Mouse (Mus musculus) spleen, postnatal 14 days (tissue): ENCODE measurements around the gene Tmem262.
"Not testable (repeated sequence)": the region's sequence is repeated elsewhere in the genome, so short reads cannot be mapped to it uniquely, and the experiment has no call there.

Experiments used
- DNase-seq, 2 experiments: peaks; one replicate each; pipeline ENCODE4 v3.0.0; 2021 to 2022; ENCODE audit warnings: low spot score in 2 of 2

Gene Tmem262

GRCm38 (mm10) chr19:6079983-6080480 is at the start of gene Tmem262:
TSS of gene Tmem262 (plus strand) at chr19:6080033.
- DNase-seq, result no peak

- DNase-seq, result no peak
These were observed 49.1 kb upstream of the Tmem262 start for GRCm38 (mm10) chr19:6030520-6031280.

DNA sequence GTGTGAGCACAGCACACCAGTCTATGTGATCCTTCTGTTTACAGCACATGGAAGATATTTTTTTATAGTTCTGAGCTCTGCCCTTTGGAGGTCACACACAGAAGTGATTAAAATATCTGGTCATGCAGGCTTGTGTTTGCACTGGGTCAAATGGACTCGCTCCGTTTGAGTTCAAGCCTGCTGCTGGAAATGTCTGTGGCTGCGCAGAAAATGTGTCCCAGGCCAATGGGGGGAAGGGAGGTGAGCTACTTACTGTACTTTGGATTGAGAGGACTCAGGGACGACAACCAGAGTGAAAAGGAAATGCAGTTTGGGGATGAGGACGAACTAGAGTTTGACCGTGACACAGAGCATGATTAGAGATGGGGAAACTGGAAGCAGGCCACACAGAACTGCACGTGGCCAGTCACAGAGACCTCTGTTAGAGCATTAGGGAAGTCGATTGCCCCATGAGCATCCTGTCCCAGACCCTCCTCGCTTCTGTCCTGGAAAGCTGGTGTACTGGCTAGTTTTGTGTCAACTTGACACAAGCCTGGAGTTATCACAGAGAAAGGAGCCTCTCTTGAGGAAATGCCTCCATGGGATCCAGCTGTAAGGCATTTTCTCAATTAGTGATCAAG is 43.8 kb upstream of the Tmem262 start:
- no peak for DNase-seq

GRCm38 (mm10) chr19:6037695-6038094 is 42.1 kb upstream of the Tmem262 start:
- DNase-seq, result no peak

DNA sequence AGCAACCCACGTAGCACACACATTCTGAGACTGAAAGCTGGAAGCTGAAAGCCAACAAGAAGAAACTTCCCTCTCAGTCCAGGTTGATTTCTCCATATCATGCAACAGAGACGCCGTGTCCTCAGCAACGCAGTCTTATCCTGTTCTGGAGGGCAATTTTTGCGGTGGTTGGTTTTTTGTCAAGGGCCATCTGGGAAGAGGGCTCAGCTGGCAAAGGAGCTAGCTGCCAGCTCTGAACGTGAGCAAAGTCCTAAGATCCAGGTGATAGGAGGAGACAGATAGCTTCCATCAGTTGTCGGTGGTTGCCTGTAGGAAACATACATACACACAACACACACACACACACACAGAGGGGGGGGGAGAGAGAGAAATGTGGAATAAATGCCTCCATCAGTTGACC is 41.5 kb upstream of the Tmem262 start:
- no peak for DNase-seq

GRCm38 (mm10) chr19:6040002-6040401 is 39.8 kb upstream of the Tmem262 start:
- no peak for DNase-seq

DNA sequence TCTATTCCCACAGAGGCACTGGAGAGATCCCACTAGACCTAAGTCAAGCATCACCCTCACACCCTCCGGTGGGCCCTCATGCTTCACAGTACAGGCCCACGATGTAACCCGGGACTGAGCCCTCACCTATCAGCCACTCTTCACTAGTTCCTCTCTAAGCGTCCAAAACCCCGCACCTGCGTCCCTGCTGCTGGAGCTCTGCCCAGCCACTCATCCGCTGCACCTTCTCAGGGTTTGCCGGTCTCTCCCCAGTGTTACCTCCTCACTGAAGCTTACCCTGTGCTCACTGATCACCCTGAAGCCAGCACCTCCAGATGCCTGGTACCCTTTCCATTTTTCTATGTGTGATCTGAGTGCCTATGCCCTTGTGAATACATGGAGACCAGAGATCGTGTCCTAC is 37.5 kb upstream of the Tmem262 start:
- DNase-seq, result no peak

DNA sequence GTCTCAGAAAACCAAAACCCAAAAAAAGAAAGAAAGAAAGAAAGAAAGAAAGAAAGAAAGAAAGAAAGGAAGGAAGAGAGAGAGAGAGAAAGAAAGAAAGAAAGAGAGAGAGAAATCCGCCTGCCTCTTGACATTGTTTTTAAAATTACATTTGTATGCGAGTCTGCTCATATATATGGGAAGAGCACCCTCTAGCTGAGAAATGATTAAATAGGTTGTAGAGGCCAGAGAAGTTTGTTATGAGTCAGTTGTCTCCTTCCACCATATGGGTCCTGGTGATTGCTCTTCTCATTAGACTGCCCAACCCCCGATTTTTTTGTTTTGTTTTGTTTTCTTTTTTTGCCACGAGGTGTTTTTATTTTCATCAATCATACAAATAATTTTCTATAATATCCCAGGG is 35.7 kb upstream of the Tmem262 start:
- not testable (repeated sequence) for DNase-seq

GRCm38 (mm10) chr19:6045366-6046293 is 34.2 kb upstream of the Tmem262 start:
- DNase-seq, result no peak

GRCm38 (mm10) chr19:6046294-6047153 is 33.3 kb upstream of the Tmem262 start, which contains the start of gene Syvn1:
TSS of gene Syvn1 (plus strand) at chr19:6046576.
- peak; percentile 83 to 86 for DNase-seq

- DNase-seq, result no peak
These were observed 32.5 kb upstream of the Tmem262 start for GRCm38 (mm10) chr19:6047154-6047898.

DNA sequence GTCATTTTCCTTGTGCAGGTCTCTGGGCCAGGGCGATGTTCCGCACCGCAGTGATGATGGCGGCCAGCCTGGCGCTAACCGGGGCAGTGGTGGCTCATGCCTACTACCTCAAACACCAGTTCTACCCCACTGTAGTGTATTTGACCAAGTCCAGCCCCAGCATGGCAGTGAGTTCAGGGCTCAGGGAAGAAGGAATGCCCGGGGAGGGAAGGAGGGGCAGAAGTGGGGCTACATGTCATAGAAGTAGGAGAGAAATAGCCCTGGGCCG is 32.0 kb upstream of the Tmem262 start:
- DNase-seq, result no peak

DNA sequence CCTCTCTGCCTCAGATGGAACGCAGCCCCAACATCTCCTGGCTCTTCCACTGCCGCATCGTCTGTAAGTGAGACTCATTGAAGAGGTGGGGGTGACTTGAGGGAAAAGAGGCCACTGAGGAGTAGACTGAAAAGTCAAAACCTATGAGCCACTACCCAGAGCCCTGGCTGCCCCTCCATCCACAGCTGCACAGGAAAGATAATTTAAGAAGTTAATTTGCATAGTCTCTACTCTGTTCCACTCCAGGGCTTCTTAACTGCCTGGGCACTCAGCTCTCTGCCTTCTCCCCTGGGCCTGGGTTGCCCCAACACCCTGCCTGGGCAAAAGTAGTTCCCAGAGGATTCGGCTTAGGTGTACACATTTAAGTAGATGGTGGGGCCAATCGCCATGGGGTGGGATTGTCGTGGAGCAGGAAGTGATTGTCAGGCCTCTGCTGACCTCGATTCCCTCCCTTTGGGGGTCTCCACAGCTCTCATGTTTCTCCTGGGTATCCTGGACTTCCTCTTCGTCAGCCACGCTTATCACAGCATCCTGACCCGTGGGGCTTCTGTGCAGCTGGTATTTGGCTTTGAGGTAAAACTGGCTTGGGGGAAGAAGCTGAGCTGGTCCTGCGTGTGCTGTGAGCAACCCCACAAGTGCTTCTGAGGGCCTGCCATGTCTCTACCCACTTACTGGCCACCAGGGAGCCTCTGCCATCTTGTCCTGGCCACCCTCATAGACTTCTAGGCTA is 31.0 kb upstream of the Tmem262 start:
- peak in 1 of 2 experiments; percentile 43 for DNase-seq

- DNase-seq, result no peak
These were observed 27.3 kb upstream of the Tmem262 start for GRCm38 (mm10) chr19:6052516-6052915.

DNA sequence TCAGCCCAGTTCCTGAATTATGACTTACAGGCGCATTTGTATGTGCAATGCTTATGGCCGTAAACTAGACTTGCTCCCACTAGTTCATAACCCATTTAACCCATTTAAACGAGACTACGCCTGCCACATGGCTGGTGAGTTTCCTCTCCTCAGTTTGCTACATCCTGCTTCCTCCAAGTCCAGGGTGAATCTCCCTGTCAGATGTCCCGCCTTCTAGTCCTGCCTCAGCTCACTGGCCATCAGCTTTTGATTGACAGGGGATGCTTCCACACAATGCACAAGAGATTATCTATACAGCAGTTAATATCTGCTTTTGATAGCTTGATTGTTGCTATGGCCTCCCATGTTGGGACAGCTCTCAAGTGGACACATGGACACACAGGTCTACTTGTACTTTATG is 25.5 kb upstream of the Tmem262 start:
- no peak for DNase-seq

DNA sequence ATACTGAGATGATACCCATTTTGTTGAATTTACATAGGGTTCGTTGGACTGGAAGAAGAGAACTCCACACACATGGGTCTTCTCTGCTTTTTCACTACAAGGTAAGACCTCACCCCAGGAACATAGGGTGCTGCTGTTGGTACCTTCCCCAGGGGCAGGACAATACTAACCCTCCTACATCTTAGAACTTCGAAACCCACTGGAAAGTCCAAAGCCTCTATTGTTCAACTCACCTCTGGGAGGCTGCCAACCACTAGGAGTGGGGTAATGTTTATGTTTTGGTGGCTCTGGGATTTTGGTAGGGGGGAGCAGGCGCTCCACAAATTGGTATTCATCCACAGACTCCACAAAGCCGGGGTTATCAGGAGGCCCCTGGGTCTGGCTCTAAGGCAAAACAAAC is 23.1 kb upstream of the Tmem262 start:
- no peak for DNase-seq

DNA sequence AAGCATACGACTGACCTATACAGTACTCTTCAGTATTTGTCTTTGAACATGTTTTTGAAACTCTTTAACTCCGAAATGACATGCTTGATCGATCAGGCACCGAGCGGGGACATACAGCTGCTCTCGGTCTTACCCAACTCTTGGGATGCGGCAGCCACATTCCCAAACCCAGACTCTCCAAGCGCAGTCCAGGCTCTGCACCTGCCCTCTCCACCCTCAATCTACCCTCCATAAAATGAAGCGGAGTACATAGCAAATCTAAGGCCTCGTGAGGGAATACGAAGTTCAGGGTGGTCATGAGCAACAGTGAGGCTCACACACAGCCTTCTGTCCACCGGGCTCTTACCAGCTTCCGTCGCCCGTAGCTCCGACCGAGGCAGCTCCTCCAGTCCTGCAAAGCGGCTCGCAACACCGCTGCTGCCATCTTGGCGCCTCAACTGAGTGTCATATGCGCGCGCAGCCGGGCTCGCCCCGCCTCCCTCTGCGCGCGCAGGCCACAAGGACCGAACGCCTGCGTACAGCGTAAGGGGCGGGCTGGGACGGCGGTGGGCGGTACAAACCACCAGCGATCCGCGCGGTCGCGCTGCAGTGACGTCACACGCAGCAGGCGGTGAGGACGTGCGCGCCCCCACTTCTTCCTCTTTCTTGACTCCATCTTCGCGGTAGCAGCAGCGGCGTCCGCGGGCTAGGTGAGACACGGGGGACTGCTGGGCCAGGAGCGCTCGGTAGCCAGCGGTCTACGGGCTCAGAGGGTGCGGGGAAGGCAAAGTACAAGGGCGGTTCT is 22.3 kb upstream of the Tmem262 start, which contains the start of the genes Mrpl49 and Fau:
Mrpl49 (minus strand) TSS at position 473 of the 784 bp plus-strand sequence.
Fau (plus strand) TSS at position 532 of the 784 bp plus-strand sequence.
- DNase-seq, result peak; percentile 98 to 99

- no peak for DNase-seq
These were observed 21.3 kb upstream of the Tmem262 start for GRCm38 (mm10) chr19:6058513-6058912.

DNA sequence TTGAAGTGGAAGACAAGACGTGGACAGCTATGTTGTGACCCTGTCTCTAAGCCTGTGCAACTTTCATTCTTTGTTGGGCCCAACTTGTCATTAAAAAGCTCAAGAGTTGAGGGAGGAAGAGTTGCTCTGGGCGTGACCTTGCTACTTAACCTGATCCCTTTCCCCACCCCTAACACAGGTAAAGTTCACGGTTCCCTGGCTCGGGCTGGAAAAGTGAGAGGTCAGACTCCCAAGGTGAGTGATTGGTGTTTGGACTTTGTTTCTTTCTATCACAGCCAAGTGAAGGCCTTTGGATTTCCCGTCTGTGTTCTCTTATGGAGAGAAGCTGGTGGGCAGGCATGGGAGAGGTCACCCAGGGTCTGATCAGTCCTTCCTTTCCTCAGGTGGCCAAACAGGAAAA is 20.9 kb upstream of the Tmem262 start:
- DNase-seq, result no peak
